Comparison of ENCODE assay signal across 27 mouse cellular contexts in genomic region chr6:55627228-55627627, GRCm38 (mm10). TPM values are rescaled to one million over a fixed set of nuclear protein-coding genes. Genes with fewer than 3 reads are reported as not detected.
"Had no signal": no experiment of that assay in that cellular context is flagged by ENCODE, and none has a peak within 500 bp of the region (broad histone marks: within the 10 kb centered on the region; RNA-seq: fewer than 3 reads in every experiment).

No protein-coding gene starts in this region.

- H3K4me3 ChIP-seq: lung, embryonic 15.5 days; megakaryocyte, embryonic 14.5 days; midbrain, embryonic 10.5 days; midbrain, embryonic 13.5 days; midbrain, embryonic 15.5 days; myocyte; neural tube, embryonic 13.5 days; neural tube, embryonic 15.5 days; stomach, embryonic 15.5 days had no signal

- H3K27ac ChIP-seq: lung, embryonic 15.5 days; macrophage; midbrain, embryonic 10.5 days; midbrain, embryonic 13.5 days; midbrain, embryonic 15.5 days; neural tube, embryonic 13.5 days; neural tube, embryonic 15.5 days; stomach, embryonic 15.5 days had no signal

- H3K27me3 ChIP-seq: lung, embryonic 15.5 days; midbrain, embryonic 13.5 days; midbrain, embryonic 15.5 days; neural tube, embryonic 13.5 days; neural tube, embryonic 15.5 days; stomach, embryonic 15.5 days had no signal

- H3K9me3 ChIP-seq: lung, embryonic 15.5 days; megakaryocyte, embryonic 14.5 days; midbrain, embryonic 10.5 days; midbrain, embryonic 13.5 days; midbrain, embryonic 15.5 days; neural tube, embryonic 13.5 days; neural tube, embryonic 15.5 days; stomach, embryonic 15.5 days had no signal

- H3K4me2 ChIP-seq: lung, embryonic 15.5 days; midbrain, embryonic 13.5 days; midbrain, embryonic 15.5 days; neural tube, embryonic 13.5 days; neural tube, embryonic 15.5 days; stomach, embryonic 15.5 days had no signal

- DNase-seq: lung, adult 2 months; lung, postnatal 14 days; lung, postnatal 36 days; retina, postnatal 1 day; right cerebral cortex, adult 18-20 months; right cerebral cortex, postnatal 25 days; right cerebral cortex, postnatal 4 days; thymus, adult 18-20 months; thymus, postnatal 14 days; thymus, postnatal 36 days had no signal

- ATAC-seq: lung, postnatal 0 days; midbrain, embryonic 13.5 days; midbrain, embryonic 15.5 days had no signal

- H3K4me1 ChIP-seq: lung, embryonic 15.5 days; megakaryocyte, embryonic 14.5 days; midbrain, embryonic 10.5 days; midbrain, embryonic 13.5 days; midbrain, embryonic 15.5 days; neural tube, embryonic 15.5 days had no signal

- H3K36me3 ChIP-seq: lung, embryonic 15.5 days; midbrain, embryonic 10.5 days; midbrain, embryonic 13.5 days; midbrain, embryonic 15.5 days; neural tube, embryonic 13.5 days; neural tube, embryonic 15.5 days; stomach, embryonic 15.5 days had no signal

- H3K9ac ChIP-seq: lung, embryonic 15.5 days; midbrain, embryonic 13.5 days; midbrain, embryonic 15.5 days; neural tube, embryonic 13.5 days; neural tube, embryonic 15.5 days; stomach, embryonic 15.5 days had no signal

RNA-seq across cellular contexts. Expression of gene Neurod6, which starts 53.8 kb away (rescaled TPM):
- total RNA-seq: liver, adult 2 months; megakaryocyte progenitor cell, adult 5-6 weeks had no signal
- polyA plus RNA-seq: liver, adult 2 months; liver, embryonic 16.5 days; lung, adult 2 months; lung, postnatal 0 days; macrophage; myocyte; small intestine, adult 2 months; spleen, adult 2 months; thymus, postnatal 0 days had no signal
